Mouse (Mus musculus) erythroid progenitor cell, adult 5-6 weeks (primary cell): ENCODE results near the gene Gm5901. TPM values are rescaled to one million over a fixed set of nuclear protein-coding genes. Genes with fewer than 3 reads are reported as not detected.

Experiments
- ATAC-seq: replicated peaks from 2 replicates; pipeline ENCODE4 v1.8.0; 2016; ENCODE audit warnings: moderate number of reproducible peaks, mild to moderate bottlenecking, moderate TSS enrichment, inconsistent platforms; ENCODE audit not compliant: poor library complexity, low FRiP score, severe bottlenecking
- total RNA-seq, 2 experiments: library from RNA; stranded (forward) in 1 of 2; stranded (reverse) in 1 of 2; fragments of 150-400 nt in 1 of 2; fragments of 186-747, 209-891 nt in 1 of 2; gene quantifications; 2 replicates each; pipeline versions ENCODE4 v1.2.3 to v1.2.4; 2015 to 2017; ENCODE audit warnings: low replicate concordance in 2 of 2

Gm5901 gene
- total RNA-seq, 2 experiments from 2014 or later = 7.6 TPM; not detected in 1

DNA sequence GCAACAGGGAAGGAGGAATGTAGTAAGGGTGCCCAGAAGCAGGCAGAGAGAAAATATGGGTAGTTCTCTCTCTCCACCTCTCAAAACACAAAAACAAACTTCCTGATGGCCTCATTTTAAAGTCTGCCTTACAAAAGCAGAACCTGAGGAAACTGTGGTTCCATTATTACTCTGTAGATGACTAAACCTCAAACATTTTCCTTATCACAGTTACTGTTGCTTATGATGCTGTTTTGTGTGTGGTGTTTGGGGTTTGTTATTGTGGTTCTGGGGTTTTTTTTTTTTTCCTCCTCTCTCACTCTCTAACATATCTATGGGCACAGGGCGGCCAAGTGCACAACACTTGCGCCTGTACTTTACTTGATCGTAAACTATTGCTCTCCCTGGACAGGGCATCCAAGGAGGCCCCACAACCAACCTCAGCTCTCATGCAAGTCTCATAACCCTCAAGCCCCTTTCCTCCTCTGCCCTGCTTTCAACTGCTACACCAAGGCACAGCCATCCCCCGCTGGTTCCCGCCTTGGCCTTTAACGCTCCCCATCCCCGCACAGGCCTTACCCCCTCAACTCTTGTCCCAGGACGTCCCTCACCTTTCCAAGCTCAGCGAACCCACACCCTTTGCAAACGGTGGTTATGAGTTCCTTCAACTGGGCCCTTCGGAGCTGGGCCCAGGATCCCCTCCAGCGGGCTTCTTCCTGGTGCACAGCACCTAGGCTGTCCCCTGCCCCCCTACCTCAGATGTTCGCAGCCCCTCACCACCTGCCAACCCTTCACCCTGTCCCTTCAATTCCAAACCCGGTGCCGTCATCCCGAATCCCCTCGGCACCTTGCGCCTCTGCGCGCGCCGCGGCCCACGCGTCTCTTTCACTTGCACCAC lies 24.5 kb downstream of the Gm5901 start:
- no peak for ATAC-seq

DNA sequence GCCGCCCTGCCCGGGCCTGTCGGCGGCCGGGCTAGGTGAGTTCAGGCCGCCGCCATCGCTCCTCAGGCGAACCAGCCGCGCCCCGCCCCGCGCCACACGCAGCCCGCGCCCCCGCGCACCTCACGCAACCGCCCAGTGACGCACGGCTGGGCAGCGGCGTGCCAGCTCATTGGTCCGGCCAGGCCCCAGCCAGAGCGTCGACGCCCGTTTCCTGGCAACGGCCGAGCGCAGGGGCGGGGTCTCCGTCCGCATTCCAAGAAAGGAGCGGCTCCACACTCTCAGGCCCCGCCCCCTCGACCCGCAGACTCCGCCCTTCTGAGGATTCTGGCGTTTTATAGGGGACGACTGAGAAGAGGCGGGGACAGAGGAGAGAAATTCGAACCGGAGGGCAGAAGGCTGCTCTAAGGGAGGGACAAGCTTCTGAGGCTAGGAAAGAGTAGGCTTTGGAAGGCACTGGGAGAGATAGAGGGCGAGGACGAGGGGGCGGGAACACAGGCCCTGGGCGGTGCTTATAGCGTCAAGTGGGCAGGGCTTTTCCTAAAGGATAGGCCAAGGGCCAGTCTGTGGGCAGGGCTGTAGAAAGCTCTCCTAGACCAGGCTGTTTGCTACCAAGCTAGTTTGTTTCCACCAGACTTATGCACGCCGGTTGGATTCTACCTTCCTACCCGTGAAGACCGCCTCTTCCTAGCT lies 25.2 kb downstream of the Gm5901 start, which contains the start of gene Fam160a2:
Gene Fam160a2 (minus strand): TSS at position 120 of the 690 bp plus-strand sequence.
- peak; percentile 92 for ATAC-seq

- ATAC-seq = no peak
Observed at GRCm38 (mm10) chr7:105404268-105404667, 29.4 kb downstream of the Gm5901 start, which contains the start of gene Cnga4. Gene Cnga4, plus strand, starts transcription at chr7:105404568.

GRCm38 (mm10) chr7:105406322-105406721 lies 31.5 kb downstream of the Gm5901 start:
- no peak for ATAC-seq

DNA sequence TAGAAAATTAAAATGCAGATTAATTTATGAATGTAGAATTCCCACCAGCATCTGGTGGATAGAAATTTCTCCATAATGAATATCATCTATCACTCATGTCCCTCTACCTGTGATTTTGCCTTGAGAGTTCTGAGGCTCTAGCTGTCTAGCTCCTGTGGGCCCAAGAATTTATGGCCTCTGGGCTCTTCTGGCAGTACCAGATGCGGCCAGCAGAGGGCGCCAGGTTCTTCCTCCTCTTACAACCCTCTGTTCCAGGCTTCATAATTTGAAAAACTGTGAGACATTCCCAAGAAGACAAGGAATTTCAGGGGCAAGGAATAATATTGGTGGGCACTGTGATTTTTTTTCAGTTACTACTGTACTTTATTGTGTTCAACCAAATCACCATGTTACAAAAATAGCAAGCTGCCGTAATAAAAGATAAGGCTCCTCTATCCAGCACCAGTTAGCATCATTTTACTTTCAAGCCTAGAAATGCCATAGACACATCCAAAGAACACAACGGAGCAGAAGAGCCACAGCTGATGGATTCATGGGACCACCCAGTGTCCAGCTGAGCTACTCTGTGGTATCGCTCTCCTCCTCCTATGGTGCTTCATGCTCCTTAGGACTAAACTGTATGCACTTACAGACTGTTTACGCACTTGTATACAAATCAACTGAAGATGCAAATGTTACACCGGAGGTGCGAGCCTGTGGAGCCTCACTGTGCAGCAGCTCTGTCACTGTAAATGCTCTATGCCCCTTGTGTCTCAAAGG lies 37.2 kb downstream of the Gm5901 start:
- ATAC-seq = peak; percentile 76

GRCm38 (mm10) chr7:105414385-105414784 lies 39.5 kb downstream of the Gm5901 start:
- ATAC-seq = no peak

GRCm38 (mm10) chr7:105416529-105416928 lies 41.7 kb downstream of the Gm5901 start:
- no peak for ATAC-seq

DNA sequence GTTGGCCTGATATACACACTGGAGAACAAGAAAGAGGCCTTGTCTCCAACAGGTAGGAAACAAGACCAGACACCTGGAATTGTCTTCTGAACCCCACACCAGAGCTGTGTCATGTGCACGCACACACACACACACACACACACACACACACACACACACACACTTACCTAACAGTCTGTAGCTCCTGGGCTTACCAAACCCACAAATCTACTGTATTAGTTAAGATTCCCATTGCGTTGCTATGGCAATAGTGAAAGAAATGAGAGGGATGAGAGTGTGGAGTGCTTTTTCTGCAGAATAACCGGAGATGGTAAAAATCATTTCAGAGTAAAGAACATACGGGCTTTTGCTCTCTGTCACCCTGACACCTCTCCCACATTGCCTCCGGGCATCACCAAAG lies 43.3 kb downstream of the Gm5901 start:
- no peak for ATAC-seq

- no peak for ATAC-seq
Observed at GRCm38 (mm10) chr7:105420903-105421302, 46.1 kb downstream of the Gm5901 start.

DNA sequence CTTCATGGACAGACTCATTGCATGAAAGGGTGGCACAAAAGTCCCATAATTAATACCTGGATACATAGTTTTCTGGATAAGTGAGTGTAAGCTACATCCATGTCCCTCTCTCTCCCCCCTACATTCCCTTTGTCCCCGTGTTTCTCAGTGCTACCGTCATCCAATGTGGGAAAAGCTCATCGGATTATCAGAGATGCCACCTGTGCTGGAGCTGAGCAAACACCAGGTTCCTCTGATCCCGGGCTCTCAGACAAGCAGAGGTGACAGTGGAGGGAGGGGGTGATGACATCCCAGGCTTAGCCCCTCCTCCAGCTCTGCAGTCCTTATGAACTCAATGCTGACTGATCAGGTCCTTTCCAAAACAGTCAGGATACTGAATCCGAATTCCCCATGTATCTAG lies 49.5 kb downstream of the Gm5901 start:
- ATAC-seq = no peak

DNA sequence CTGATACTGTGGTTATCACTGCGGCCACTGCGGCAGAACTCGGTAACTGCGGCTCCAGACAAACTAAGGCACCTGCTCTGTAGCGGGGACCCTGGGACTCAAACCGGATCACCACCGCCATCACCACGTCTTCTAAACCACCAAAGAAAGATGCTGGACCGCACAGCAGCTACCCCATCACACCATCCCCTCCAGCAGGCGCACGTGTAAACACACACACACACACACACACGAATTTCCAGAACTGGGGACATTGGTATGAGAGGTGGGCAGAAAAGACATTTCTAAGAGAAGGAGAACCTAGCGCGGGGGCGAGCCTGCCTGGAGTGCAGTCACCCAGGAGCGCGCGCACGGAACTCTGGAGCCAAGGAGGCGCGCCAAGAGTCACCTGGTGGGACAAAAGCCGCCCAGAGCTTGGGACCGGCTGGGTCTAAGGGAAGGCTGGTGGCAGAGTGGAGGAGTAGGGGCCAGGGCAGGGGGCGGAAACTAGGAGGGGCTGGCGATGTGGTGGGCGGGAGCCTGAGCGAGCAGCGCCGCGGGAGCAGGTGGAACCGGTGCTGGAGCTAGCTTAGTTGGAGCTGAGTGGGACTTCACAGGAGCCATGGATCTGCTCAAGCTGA lies 50.7 kb downstream of the Gm5901 start, which contains the start of gene Cckbr:
Gene Cckbr (plus strand): TSS at position 308 of the 620 bp plus-strand sequence.
- ATAC-seq = no peak

GRCm38 (mm10) chr7:105426051-105426450 lies 51.2 kb downstream of the Gm5901 start:
- ATAC-seq = no peak

Other genes starting within 250 kb of the Gm5901 start
- not detected in 2 replicates for gene Olfr683, start 228.0 kb upstream of the Gm5901 start, total RNA-seq (2015; ENCODE audit: low replicate concordance)
- gene Olfr683, start 228.0 kb upstream of the Gm5901 start, total RNA-seq (2017; ENCODE audit: low replicate concordance) = not detected in 2 replicates
- gene Olfr684, start 211.4 kb upstream of the Gm5901 start, total RNA-seq (2015; ENCODE audit: low replicate concordance) = not detected in 2 replicates
- not detected in 2 replicates for gene Olfr684, start 211.4 kb upstream of the Gm5901 start, total RNA-seq (2017; ENCODE audit: low replicate concordance)
- gene Olfr685, start 189.0 kb upstream of the Gm5901 start, total RNA-seq (2015; ENCODE audit: low replicate concordance) = not detected in 2 replicates
- gene Olfr685, start 189.0 kb upstream of the Gm5901 start, total RNA-seq (2017; ENCODE audit: low replicate concordance) = not detected in 2 replicates
- not detected in 2 replicates for gene Olfr686, start 167.6 kb upstream of the Gm5901 start, total RNA-seq (2015; ENCODE audit: low replicate concordance)
- not detected in 2 replicates for gene Olfr686, start 167.6 kb upstream of the Gm5901 start, total RNA-seq (2017; ENCODE audit: low replicate concordance)
- not detected in 2 replicates for gene Olfr688, start 86.9 kb upstream of the Gm5901 start, total RNA-seq (2015; ENCODE audit: low replicate concordance)
- gene Olfr688, start 86.9 kb upstream of the Gm5901 start, total RNA-seq (2017; ENCODE audit: low replicate concordance) = not detected in 2 replicates
- gene Olfr689, start 63.9 kb upstream of the Gm5901 start, total RNA-seq (2015; ENCODE audit: low replicate concordance) = not detected in 2 replicates
- not detected in 2 replicates for gene Olfr689, start 63.9 kb upstream of the Gm5901 start, total RNA-seq (2017; ENCODE audit: low replicate concordance)
- gene Olfr690, start 40.9 kb upstream of the Gm5901 start, total RNA-seq (2015; ENCODE audit: low replicate concordance) = not detected in 2 replicates
- not detected in 2 replicates for gene Olfr690, start 40.9 kb upstream of the Gm5901 start, total RNA-seq (2017; ENCODE audit: low replicate concordance)
- gene Olfr691, start 32.8 kb upstream of the Gm5901 start, total RNA-seq (2015; ENCODE audit: low replicate concordance) = not detected in 2 replicates
- not detected in 2 replicates for gene Olfr691, start 32.8 kb upstream of the Gm5901 start, total RNA-seq (2017; ENCODE audit: low replicate concordance)
- gene Olfr692, start 6.8 kb upstream of the Gm5901 start, total RNA-seq (2015; ENCODE audit: low replicate concordance) = not detected in 2 replicates
- not detected in 2 replicates for gene Olfr692, start 6.8 kb upstream of the Gm5901 start, total RNA-seq (2017; ENCODE audit: low replicate concordance)
- 16.9 and 48.6 TPM in 2 replicates for gene Fam160a2, start 25.0 kb downstream of the Gm5901 start, total RNA-seq (2015; ENCODE audit: low replicate concordance)
- gene Fam160a2, start 25.0 kb downstream of the Gm5901 start, total RNA-seq (2017; ENCODE audit: low replicate concordance) = 3.0 and 9.2 TPM in 2 replicates
- not detected in 2 replicates for gene Cnga4, start 29.5 kb downstream of the Gm5901 start, total RNA-seq (2015; ENCODE audit: low replicate concordance)
- not detected in 2 replicates for gene Cnga4, start 29.5 kb downstream of the Gm5901 start, total RNA-seq (2017; ENCODE audit: low replicate concordance)
- gene Cckbr, start 50.7 kb downstream of the Gm5901 start, total RNA-seq (2015; ENCODE audit: low replicate concordance) = not detected in 2 replicates
- not detected in 2 replicates for gene Cckbr, start 50.7 kb downstream of the Gm5901 start, total RNA-seq (2017; ENCODE audit: low replicate concordance)
- gene Cavin3, start 107.3 kb downstream of the Gm5901 start, total RNA-seq (2015; ENCODE audit: low replicate concordance) = not detected in 2 replicates
- not detected in 2 replicates for gene Cavin3, start 107.3 kb downstream of the Gm5901 start, total RNA-seq (2017; ENCODE audit: low replicate concordance)
- gene Smpd1, start 179.3 kb downstream of the Gm5901 start, total RNA-seq (2015; ENCODE audit: low replicate concordance) = 7.5 and 13.3 TPM in 2 replicates
- 9.5 and 13.1 TPM in 2 replicates for gene Smpd1, start 179.3 kb downstream of the Gm5901 start, total RNA-seq (2017; ENCODE audit: low replicate concordance)
- not detected in 2 replicates for gene Apbb1, start 206.6 kb downstream of the Gm5901 start, total RNA-seq (2015; ENCODE audit: low replicate concordance)
- 7.3 TPM in 1 of 2 replicates, not detected in the other for gene Apbb1, start 206.6 kb downstream of the Gm5901 start, total RNA-seq (2017; ENCODE audit: low replicate concordance)
- not detected in 2 replicates for gene Hpx, start 225.1 kb downstream of the Gm5901 start, total RNA-seq (2015; ENCODE audit: low replicate concordance)
- gene Hpx, start 225.1 kb downstream of the Gm5901 start, total RNA-seq (2017; ENCODE audit: low replicate concordance) = not detected in 2 replicates